Mouse (Mus musculus) thymus, adult 2 months (tissue): ENCODE measurements around the gene Rpusd4.

Source experiments
- CTCF ChIP-seq: fragments of 200-500 bp; IDR thresholded peaks from 2 replicates; pipeline ENCODE4 v1.5.1; 2012; ENCODE audit warnings: mild to moderate bottlenecking, control low read depth, low read length, moderate library complexity, borderline replicate concordance; ENCODE audit not compliant: control insufficient read depth, poor library complexity, insufficient read depth; ENCODE audit errors: extremely low read depth
- POLR2A ChIP-seq: fragments of 200-500 bp; IDR thresholded peaks from 2 replicates; pipeline ENCODE4 v1.6.1; 2012; ENCODE audit warnings: mild to moderate bottlenecking, low read length, control low read depth, moderate library complexity; ENCODE audit not compliant: control insufficient read depth, poor library complexity, insufficient read depth; ENCODE audit errors: extremely low read depth

DNA sequence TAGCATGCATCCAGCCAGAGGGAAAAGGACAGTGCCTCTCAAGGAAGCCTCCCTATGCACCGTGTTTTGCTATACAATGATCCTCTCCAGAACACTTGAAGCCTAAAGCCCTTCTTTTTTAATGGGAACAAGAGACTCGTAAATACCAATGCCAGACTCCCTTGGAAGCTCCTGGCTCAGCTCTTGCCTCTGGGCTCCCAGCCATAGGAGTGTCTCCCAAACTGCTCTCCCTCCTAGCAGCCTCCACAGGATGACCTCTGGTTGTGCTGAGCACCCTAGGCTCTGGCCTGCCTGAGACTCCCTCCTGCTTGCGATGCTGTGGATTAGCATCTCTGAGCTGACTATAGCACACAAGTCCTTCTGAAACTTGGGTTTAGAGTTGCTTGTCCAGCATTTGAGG lies 44.9 kb downstream of the Rpusd4 start:
- TF ChIP-seq CTCF (no peak), POLR2A (no peak)
